Mouse (Mus musculus) lung, adult 2 months (tissue): Measurements from ENCODE around the gene Bbip1.

Experiments used
- CTCF ChIP-seq: fragments of 200-500 bp; IDR thresholded peaks from 2 replicates; pipeline ENCODE4 v1.5.1; 2011; ENCODE audit warnings: mild to moderate bottlenecking, low read length, control low read depth; ENCODE audit not compliant: insufficient read depth
- POLR2A ChIP-seq: fragments of 200-500 bp; IDR thresholded peaks from 2 replicates; pipeline ENCODE4 v1.6.1; 2011; ENCODE audit warnings: low read depth, mild to moderate bottlenecking, control low read depth, low read length, borderline replicate concordance; ENCODE audit errors: extremely low read depth

DNA sequence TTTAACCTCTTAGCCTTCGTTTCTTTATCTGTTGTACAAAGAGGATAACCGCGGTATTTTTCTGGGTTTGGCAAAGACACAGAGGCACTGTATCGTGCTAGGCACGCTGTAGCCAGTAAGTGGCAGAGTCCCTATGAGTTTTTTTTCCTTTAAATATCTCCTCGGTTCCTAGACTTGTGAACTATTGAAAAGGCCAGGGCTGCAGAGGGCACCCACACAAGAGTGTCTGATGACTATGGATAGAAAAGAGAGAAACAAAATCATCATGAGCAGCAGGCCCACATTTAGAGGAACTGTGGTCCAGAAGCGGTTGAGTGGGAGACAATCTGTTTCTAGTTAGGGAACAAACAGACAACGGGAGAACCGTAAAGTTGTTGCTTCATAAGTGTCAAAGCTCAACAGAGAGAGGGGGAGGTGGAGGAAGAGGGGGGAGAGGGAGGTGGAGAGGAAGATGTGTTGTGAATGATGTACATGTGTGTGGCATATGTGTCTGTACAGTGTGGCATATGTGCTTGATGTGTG lies 51.5 kb downstream of the Bbip1 start:
- TF ChIP-seq POLR2A (no peak), CTCF (no peak)
